Mouse (Mus musculus): Measurements from ENCODE around the gene Gpr82. TPM values are rescaled to one million over a fixed set of nuclear protein-coding genes. Genes with fewer than 3 reads are reported as not detected.

The Gpr82 gene
- polyA plus RNA-seq, 1 experiment from 2014 or later: 0.57 TPM

DNA sequence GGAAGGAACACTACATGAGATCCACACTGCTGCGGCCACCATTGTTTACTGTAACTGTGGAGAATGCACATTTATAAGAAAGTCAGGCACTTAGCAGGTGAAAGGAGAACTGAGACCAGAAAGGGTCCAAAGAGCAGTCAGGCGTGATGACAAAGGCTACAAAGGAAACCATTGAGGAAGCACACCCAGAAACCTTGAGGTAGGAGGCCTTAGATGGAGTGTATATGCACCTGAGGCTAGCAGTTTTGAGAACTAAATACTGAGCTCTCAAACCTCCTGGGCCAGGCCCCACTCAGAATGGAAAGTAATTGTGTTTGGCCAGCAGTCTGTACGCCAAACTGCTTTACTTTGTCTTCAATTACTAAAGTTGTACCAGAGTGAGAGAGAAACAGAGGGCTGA, 9.2 kb downstream of the Gpr82 start:
- Histone ChIP-seq H3K4me3 (ENCODE audit: low read depth, low read length) (no peak overlapping the region), H3K27ac (ENCODE audit: low read depth, low read length) (no peak overlapping the region), H3K9me3 (ENCODE audit: control insufficient read depth, low read length) (no peaks in the 10 kb centered on the region), H3K36me3 (ENCODE audit: control insufficient read depth, insufficient read depth, low read length) (no peaks in the 10 kb centered on the region), H3K27me3 (ENCODE audit: control insufficient read depth, insufficient read depth, low read length) (no peaks in the 10 kb centered on the region), H3K9ac (ENCODE audit: low read length) (no peak overlapping the region), H3K4me1 (replicated peaks; ENCODE audit: control insufficient read depth, insufficient read depth, low read length) (no peaks in the 10 kb centered on the region), H3K4me2 (ENCODE audit: low read depth, low read length, severe bottlenecking) (no peak overlapping the region)
- DNase-seq (ENCODE audit: low spot score) (no peak), ATAC-seq (replicated peaks; ENCODE audit: low FRiP score) (no peak)
- WGBS: 58% methylated on average over 3 of the region's 3 CpGs

DNA sequence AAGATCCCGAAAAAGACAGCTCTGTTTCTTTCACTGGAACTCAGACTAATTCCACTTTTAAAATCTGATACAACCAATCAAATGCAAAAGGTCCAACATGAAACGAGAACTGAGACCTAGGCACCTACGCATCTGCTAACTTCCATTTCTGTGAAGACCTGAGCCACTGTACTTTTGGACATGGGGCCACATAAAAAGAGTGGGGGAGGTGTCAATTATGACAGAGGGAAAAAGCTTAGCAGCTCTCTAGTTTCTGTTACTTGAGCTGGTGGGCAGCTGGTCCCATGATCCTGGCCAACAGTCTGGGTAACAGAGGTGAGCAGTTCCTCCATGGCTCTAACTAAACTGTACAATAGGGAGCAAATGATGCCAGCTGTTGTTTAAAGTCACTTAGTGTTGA, 11.8 kb downstream of the Gpr82 start:
- no peaks in the 10 kb centered on the region for H3K36me3 ChIP-seq (ENCODE audit: control insufficient read depth, insufficient read depth, low read length)
- no peak for ATAC-seq (replicated peaks; ENCODE audit: low FRiP score)
- DNase-seq (ENCODE audit: low spot score): no peak
- no peak overlapping the region for H3K4me3 ChIP-seq (ENCODE audit: low read depth, low read length)
- H3K9ac ChIP-seq (ENCODE audit: low read length): no peak overlapping the region
- 86% methylated on average over 3 of the region's 3 CpGs for WGBS
- no peaks in the 10 kb centered on the region for H3K9me3 ChIP-seq (ENCODE audit: control insufficient read depth, low read length)
- no peaks in the 10 kb centered on the region for H3K4me1 ChIP-seq (replicated peaks; ENCODE audit: control insufficient read depth, insufficient read depth, low read length)
- no peaks in the 10 kb centered on the region for H3K27me3 ChIP-seq (ENCODE audit: control insufficient read depth, insufficient read depth, low read length)
- H3K27ac ChIP-seq (ENCODE audit: low read depth, low read length): no peak overlapping the region
- H3K4me2 ChIP-seq (ENCODE audit: low read depth, low read length, severe bottlenecking): no peak overlapping the region

DNA sequence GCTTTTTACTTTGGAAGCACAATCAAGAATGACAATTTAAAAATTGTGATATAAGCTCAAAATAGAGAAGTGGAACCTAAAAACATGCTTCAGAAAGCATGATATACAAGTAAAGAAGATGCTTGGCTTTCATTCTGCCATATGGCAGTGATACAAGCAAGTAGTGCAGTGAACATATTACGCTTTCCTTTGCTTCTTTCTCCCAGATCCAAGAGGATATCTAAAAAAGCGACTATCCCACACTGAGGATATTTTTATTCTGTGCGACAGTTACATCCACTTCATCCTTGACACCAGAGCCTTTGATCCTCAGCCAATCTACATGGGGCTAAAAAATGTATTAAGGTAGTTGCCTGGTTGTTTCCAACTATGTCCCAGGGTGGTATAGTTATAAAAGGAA, 20.6 kb downstream of the Gpr82 start:
- H3K4me3 ChIP-seq (ENCODE audit: low read depth, low read length): no peak overlapping the region
- WGBS: 95% methylated on average over 3 of the region's 3 CpGs
- no peak for DNase-seq (ENCODE audit: low spot score)
- no peaks in the 10 kb centered on the region for H3K36me3 ChIP-seq (ENCODE audit: control insufficient read depth, insufficient read depth, low read length)
- no peak for ATAC-seq (replicated peaks; ENCODE audit: low FRiP score)
- no peaks in the 10 kb centered on the region for H3K4me1 ChIP-seq (replicated peaks; ENCODE audit: control insufficient read depth, insufficient read depth, low read length)
- no peak overlapping the region for H3K4me2 ChIP-seq (ENCODE audit: low read depth, low read length, severe bottlenecking)
- H3K9ac ChIP-seq (ENCODE audit: low read length): no peak overlapping the region
- no peaks in the 10 kb centered on the region for H3K27me3 ChIP-seq (ENCODE audit: control insufficient read depth, insufficient read depth, low read length)
- no peaks in the 10 kb centered on the region for H3K9me3 ChIP-seq (ENCODE audit: control insufficient read depth, low read length)
- no peak overlapping the region for H3K27ac ChIP-seq (ENCODE audit: low read depth, low read length)

DNA sequence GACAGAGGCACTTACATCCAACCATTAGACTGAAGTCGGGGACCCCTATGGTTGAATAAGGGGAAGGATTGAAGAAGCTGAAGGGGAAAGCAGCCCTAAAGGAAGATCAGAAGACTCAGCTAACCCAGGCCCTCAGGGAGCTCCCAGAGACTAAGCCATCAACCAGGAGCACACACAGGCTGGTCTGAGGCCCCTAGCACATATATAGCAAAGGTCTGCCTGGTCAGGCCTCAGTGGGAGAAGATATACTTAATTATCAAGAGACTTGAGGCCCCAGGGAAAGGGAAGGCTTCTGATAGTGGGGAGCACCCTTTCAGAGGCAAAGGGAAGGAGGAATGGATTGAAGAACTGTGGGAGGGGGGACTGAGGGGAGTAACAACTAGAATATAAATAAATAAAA, 25.4 kb downstream of the Gpr82 start:
- Histone ChIP-seq H3K27ac (ENCODE audit: low read depth, low read length) (no peak overlapping the region), H3K4me2 (ENCODE audit: low read depth, low read length, severe bottlenecking) (no peak overlapping the region), H3K4me3 (ENCODE audit: low read depth, low read length) (no peak overlapping the region), H3K9me3 (ENCODE audit: control insufficient read depth, low read length) (no peaks in the 10 kb centered on the region), H3K36me3 (ENCODE audit: control insufficient read depth, insufficient read depth, low read length) (no peaks in the 10 kb centered on the region), H3K4me1 (replicated peaks; ENCODE audit: control insufficient read depth, insufficient read depth, low read length) (no peaks in the 10 kb centered on the region), H3K27me3 (ENCODE audit: control insufficient read depth, insufficient read depth, low read length) (no peaks in the 10 kb centered on the region), H3K9ac (ENCODE audit: low read length) (no peak overlapping the region)
- DNase-seq (ENCODE audit: low spot score) (no peak), ATAC-seq (replicated peaks; ENCODE audit: low FRiP score) (no peak)
- 92% methylated on average over 1 of the region's 1 CpGs for WGBS

DNA sequence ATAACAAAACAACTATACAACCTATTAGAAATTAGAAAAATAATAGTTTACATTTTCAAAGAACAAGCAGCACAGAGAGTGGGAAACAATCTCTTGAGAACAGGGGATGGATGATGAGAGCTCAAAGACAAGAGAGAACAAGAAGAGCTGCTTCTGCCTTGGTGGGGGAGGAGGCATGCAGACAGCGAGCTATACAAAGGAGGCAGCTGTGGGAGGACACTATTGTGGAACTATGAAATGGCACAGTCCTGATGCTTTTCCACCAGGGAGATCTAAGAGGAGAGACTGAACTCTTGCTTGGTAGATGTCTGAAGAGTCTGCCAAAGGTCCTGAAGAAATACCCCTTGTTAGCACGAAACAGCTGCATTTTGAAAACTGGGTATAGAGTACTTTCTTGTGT, 27.2 kb downstream of the Gpr82 start:
- Histone ChIP-seq H3K9me3 (ENCODE audit: control insufficient read depth, low read length) (no peaks in the 10 kb centered on the region), H3K4me3 (ENCODE audit: low read depth, low read length) (no peak overlapping the region), H3K4me2 (ENCODE audit: low read depth, low read length, severe bottlenecking) (no peak overlapping the region), H3K27ac (ENCODE audit: low read depth, low read length) (no peak overlapping the region), H3K9ac (ENCODE audit: low read length) (no peak overlapping the region), H3K4me1 (replicated peaks; ENCODE audit: control insufficient read depth, insufficient read depth, low read length) (no peaks in the 10 kb centered on the region), H3K27me3 (ENCODE audit: control insufficient read depth, insufficient read depth, low read length) (no peaks in the 10 kb centered on the region), H3K36me3 (ENCODE audit: control insufficient read depth, insufficient read depth, low read length) (no peaks in the 10 kb centered on the region)
- ATAC-seq (replicated peaks; ENCODE audit: low FRiP score) (no peak), DNase-seq (ENCODE audit: low spot score) (no peak)
- WGBS: 65% methylated on average over 2 of the region's 2 CpGs

DNA sequence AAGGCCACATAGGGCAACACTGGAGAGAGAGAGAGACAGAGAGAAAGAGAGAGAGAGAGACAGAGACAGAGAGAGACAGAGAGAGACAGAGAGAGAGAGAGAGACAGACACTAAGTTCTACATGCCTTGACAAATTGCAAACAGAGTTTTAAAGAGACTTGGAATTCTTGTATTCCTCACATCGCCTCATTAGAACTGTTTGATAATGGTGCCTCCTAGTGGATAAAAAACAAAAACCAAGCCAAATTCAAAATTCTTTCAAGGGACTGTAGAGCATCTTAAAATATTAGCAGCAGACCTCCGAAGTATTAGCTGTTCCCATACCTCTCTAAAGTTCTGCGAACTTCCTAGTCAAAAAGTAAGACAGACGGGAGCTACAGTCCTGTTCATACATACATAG, 30.7 kb downstream of the Gpr82 start:
- Histone ChIP-seq H3K4me2 (ENCODE audit: low read depth, low read length, severe bottlenecking) (no peak overlapping the region), H3K4me1 (replicated peaks; ENCODE audit: control insufficient read depth, insufficient read depth, low read length) (no peaks in the 10 kb centered on the region), H3K4me3 (ENCODE audit: low read depth, low read length) (no peak overlapping the region), H3K27me3 (ENCODE audit: control insufficient read depth, insufficient read depth, low read length) (no peaks in the 10 kb centered on the region), H3K9ac (ENCODE audit: low read length) (no peak overlapping the region), H3K9me3 (ENCODE audit: control insufficient read depth, low read length) (no peaks in the 10 kb centered on the region), H3K27ac (ENCODE audit: low read depth, low read length) (no peak overlapping the region), H3K36me3 (ENCODE audit: control insufficient read depth, insufficient read depth, low read length) (no peaks in the 10 kb centered on the region)
- DNase-seq (ENCODE audit: low spot score) (no peak), ATAC-seq (replicated peaks; ENCODE audit: low FRiP score) (no peak)
- WGBS: 78% methylated on average over 4 of the region's 4 CpGs

DNA sequence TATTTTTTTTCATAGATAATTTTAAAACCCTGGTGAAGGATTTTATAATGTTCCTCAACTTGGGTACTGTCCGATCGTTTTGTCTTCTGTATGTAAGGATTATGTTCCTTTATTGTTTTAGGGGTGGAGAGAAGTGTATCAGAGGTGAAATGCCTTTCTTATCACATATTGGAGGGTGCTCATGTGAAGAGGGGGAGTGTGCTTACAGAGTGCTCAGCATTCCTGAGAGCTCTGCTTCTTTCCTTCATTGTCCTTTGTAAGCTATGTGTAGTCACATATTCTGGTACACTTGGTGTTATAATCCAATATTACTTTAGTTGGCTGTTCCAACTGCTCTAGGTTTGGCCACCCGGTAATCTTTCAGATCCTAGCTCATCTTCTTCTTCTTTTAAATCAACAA, 39.5 kb downstream of the Gpr82 start:
- Histone ChIP-seq H3K27ac (ENCODE audit: low read depth, low read length) (no peak overlapping the region), H3K4me1 (replicated peaks; ENCODE audit: control insufficient read depth, insufficient read depth, low read length) (no peaks in the 10 kb centered on the region), H3K27me3 (ENCODE audit: control insufficient read depth, insufficient read depth, low read length) (no peaks in the 10 kb centered on the region), H3K36me3 (ENCODE audit: control insufficient read depth, insufficient read depth, low read length) (no peaks in the 10 kb centered on the region), H3K4me2 (ENCODE audit: low read depth, low read length, severe bottlenecking) (no peak overlapping the region), H3K4me3 (ENCODE audit: low read depth, low read length) (no peak overlapping the region), H3K9me3 (ENCODE audit: control insufficient read depth, low read length) (no peaks in the 10 kb centered on the region), H3K9ac (ENCODE audit: low read length) (no peak overlapping the region)
- 94% methylated on average over 3 of the region's 3 CpGs for WGBS
- DNase-seq (ENCODE audit: low spot score) (no peak), ATAC-seq (replicated peaks; ENCODE audit: low FRiP score) (no peak)

DNA sequence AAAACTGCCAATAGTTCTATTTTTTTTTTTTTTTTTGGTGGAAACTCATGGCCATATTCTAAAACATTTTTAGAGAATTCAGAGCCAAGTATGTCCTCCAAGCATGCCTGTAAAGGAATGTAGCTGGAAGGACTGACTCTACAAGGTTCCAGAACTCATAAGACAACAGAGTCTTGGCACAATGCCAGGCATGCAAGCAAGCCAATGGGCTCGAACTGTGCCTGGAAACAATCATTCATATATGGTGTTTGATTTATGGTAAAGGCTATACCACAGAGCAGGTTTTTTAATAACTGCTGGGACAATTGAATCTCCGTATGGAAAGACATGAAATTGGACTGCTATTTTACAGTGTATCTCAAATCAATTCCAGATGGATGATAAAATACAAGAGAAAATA, 43.9 kb downstream of the Gpr82 start:
- no peak for ATAC-seq (replicated peaks; ENCODE audit: low FRiP score)
- Histone ChIP-seq H3K9me3 (ENCODE audit: control insufficient read depth, low read length) (no peaks in the 10 kb centered on the region), H3K27ac (ENCODE audit: low read depth, low read length) (no peak overlapping the region), H3K4me3 (ENCODE audit: low read depth, low read length) (no peak overlapping the region), H3K4me1 (replicated peaks; ENCODE audit: control insufficient read depth, insufficient read depth, low read length) (no peaks in the 10 kb centered on the region), H3K36me3 (ENCODE audit: control insufficient read depth, insufficient read depth, low read length) (no peaks in the 10 kb centered on the region), H3K27me3 (ENCODE audit: control insufficient read depth, insufficient read depth, low read length) (no peaks in the 10 kb centered on the region), H3K4me2 (ENCODE audit: low read depth, low read length, severe bottlenecking) (no peak overlapping the region), H3K9ac (ENCODE audit: low read length) (no peak overlapping the region)
- no peak for DNase-seq (ENCODE audit: low spot score)
- WGBS: 78% methylated on average over 2 of the region's 2 CpGs

DNA sequence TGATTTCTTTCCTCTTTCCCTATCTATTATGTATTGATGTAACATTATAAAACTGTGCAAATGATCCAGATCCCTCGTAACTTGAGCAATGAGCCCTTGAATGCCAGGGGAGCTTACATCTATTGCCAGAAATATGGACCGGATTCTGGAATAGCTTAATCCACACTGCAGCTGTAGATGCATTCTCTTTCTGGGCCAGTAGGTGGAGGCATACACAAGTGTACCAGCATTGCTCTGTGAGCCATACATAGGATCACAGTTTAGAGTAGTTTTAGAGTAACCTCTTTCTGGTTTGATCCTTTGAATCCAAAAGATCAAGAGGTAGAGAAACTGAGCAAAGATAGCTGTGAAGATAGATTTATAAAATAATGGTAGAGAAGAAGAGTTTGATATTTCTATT, 49.0 kb downstream of the Gpr82 start:
- Histone ChIP-seq H3K4me3 (ENCODE audit: low read depth, low read length) (no peak overlapping the region), H3K4me1 (replicated peaks; ENCODE audit: control insufficient read depth, insufficient read depth, low read length) (no peaks in the 10 kb centered on the region), H3K9me3 (ENCODE audit: control insufficient read depth, low read length) (no peaks in the 10 kb centered on the region), H3K27me3 (ENCODE audit: control insufficient read depth, insufficient read depth, low read length) (no peaks in the 10 kb centered on the region), H3K4me2 (ENCODE audit: low read depth, low read length, severe bottlenecking) (no peak overlapping the region), H3K27ac (ENCODE audit: low read depth, low read length) (no peak overlapping the region), H3K9ac (ENCODE audit: low read length) (no peak overlapping the region), H3K36me3 (ENCODE audit: control insufficient read depth, insufficient read depth, low read length) (no peaks in the 10 kb centered on the region)
- DNase-seq (ENCODE audit: low spot score) (no peak), ATAC-seq (replicated peaks; ENCODE audit: low FRiP score) (no peak; the same call in 1 of the 2 replicates)
- WGBS: 49% methylated on average over 2 of the region's 2 CpGs

Measured in forebrain, embryonic 11.5 days (tissue).